Mouse (Mus musculus) liver, embryonic 14.5 days (tissue): ENCODE data around the gene Cyp2d9.

Experiments
- CTCF ChIP-seq: IDR thresholded peaks from 2 replicates; pipeline ENCODE4 v1.5.1; 2016; ENCODE audit warnings: antibody characterized with exemption, low read depth, control low read depth
- EP300 ChIP-seq: IDR thresholded peaks from 2 replicates; pipeline ENCODE4 v1.6.1; 2016; ENCODE audit warnings: antibody characterized with exemption, low read depth

- no peak for TF ChIP-seq EP300
- TF ChIP-seq CTCF: no peak
Observed at GRCm38 (mm10) chr15:82445196-82445595, 12.0 kb downstream of the Cyp2d9 start.
